Mouse (Mus musculus): ENCODE data around the gene Nus1.

GRCm38 (mm10) chr10:52426314-52426980 is 9.1 kb downstream of the Nus1 start:
- no peak for TF ChIP-seq POLR2A (IDR thresholded peaks at IDR 0.05; ENCODE audit: extremely low read depth, insufficient read depth, low read length)
- no peak for TF ChIP-seq CTCF (IDR thresholded peaks at IDR 0.05; ENCODE audit: extremely low read depth, insufficient read depth, low read length)
